Mouse (Mus musculus) lung, postnatal 0 days (tissue): ENCODE measurements around the gene Apoc1.

Source experiments
- CTCF ChIP-seq: IDR thresholded peaks from 2 replicates; pipeline ENCODE4 v1.5.1; 2016; ENCODE audit warnings: antibody characterized with exemption, mild to moderate bottlenecking
- EP300 ChIP-seq: IDR thresholded peaks from 2 replicates; pipeline ENCODE4 v1.6.1; 2016; ENCODE audit warnings: antibody characterized with exemption, mild to moderate bottlenecking, control low read depth

- TF ChIP-seq CTCF: no peak
- no peak for TF ChIP-seq EP300
Observed at GRCm38 (mm10) chr7:19693421-19693820, 961 bp upstream of the Apoc1 start.
